Mouse (Mus musculus) right cerebral cortex, postnatal 10 days (tissue): ENCODE results near the gene Sema4g.

Source experiments
- DNase-seq, 2 experiments: peaks; one replicate each; pipeline ENCODE4 v3.0.0; 2021; ENCODE audit warnings: low spot score in 2 of 2

The Sema4g gene

DNA sequence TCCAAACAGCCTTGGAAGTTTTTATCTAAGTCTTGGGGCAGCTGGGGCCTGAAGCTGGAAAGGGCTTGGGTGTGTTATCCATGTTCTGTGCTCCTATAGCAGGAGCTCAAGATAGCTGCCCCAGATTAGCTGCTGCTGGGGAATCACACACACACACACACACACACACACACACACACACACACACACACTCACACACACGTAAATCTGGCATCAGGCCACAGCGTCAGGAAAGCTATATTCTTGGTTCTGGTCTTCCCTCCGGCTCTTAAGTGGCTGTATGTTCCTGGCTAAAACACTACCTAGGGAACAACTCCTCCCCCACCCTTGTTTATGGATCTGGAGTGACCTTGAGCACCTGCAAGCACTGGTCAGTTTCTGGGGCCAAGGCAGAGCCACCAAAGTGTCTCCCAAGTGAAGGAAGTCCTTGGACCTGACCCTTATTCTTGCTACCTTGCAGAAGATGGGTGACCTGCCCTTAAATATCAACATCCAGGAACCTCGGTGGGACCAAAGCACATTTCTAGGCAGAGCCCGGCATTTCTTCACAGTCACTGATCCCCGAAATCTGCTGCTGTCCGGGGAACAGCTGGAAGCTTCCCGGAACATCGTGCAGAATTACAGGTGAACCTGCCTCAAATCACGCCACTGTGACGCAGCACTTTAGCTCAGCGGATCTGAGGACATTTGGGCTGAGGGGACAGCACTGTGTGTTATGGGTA is 59.9 kb downstream of the Sema4g start:
- DNase-seq = no peak

DNA sequence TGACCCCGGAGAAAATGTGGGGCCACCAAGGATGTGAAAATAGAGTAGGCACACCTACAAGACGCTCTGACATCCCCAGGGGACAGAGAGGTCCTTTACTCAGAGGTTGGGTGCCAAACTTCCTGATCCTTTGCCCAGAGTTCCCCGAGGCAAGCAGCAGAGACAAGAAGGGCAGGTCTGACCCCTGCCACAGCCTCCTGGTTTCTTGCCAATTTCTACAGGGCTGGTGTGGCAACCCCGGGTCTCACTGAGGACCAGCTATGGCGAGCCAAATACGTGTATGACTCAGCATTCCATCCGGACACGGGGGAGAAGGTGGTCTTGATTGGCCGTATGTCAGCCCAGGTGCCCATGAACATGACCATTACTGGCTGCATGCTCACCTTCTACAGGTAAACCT is 60.6 kb downstream of the Sema4g start:
- no peak for DNase-seq
